Comparison of ENCODE assay signal across 20 mouse cellular contexts in genomic region chr3:54980312-54980711, GRCm38 (mm10).
A peak's percentile ranks its signal among the peaks of the same experiment; 100 is the strongest.
DNase-seq lines count a peak whose midpoint lies in the region; ATAC-seq and TF ChIP-seq lines count a peak whose summit lies in the region.
"Had no signal": no experiment of that assay in that cellular context is flagged by ENCODE, and none has a peak within 500 bp of the region (broad histone marks: within the 10 kb centered on the region; RNA-seq: fewer than 3 reads in every experiment).

No protein-coding gene starts in this region.

- H3K9ac ChIP-seq in forebrain, embryonic 13.5 days, result no peak overlapping the region
- no peak overlapping the region for H3K9ac ChIP-seq in forebrain, embryonic 12.5 days
- no peak overlapping the region for H3K9ac ChIP-seq in hindbrain, postnatal 0 days (replicated peaks; ENCODE audit: low read length)
- no peak overlapping the region for H3K9ac ChIP-seq in neural tube, embryonic 14.5 days (replicated peaks; ENCODE audit: low read depth, low read length)
- no peak overlapping the region for H3K9ac ChIP-seq in neural tube, embryonic 15.5 days (replicated peaks)
- H3K9ac ChIP-seq: neural tube, embryonic 13.5 days had no signal

- WGBS in forebrain, embryonic 13.5 days, result 33% methylated on average over 2 of the region's 2 CpGs
- WGBS in forebrain, embryonic 12.5 days, result 65% methylated on average over 2 of the region's 2 CpGs
- 42% methylated on average over 2 of the region's 2 CpGs for WGBS in hindbrain, postnatal 0 days
- WGBS in hindbrain, embryonic 10.5 days, result 58% methylated on average over 2 of the region's 2 CpGs
- WGBS in neural tube, embryonic 14.5 days, result 49% methylated on average over 2 of the region's 2 CpGs
- 55% methylated on average over 2 of the region's 2 CpGs for WGBS in neural tube, embryonic 15.5 days

- no peaks in the 10 kb centered on the region for H3K36me3 ChIP-seq in forebrain, embryonic 13.5 days (ENCODE audit: poor library complexity, severe bottlenecking)
- no peaks in the 10 kb centered on the region for H3K36me3 ChIP-seq in forebrain, embryonic 12.5 days (replicated peaks)
- H3K36me3 ChIP-seq in hindbrain, postnatal 0 days (ENCODE audit: insufficient read depth, low read length), result no peaks in the 10 kb centered on the region
- H3K36me3 ChIP-seq in hindbrain, embryonic 10.5 days, result no peaks in the 10 kb centered on the region
- H3K36me3 ChIP-seq in neural tube, embryonic 14.5 days (ENCODE audit: control insufficient read depth, insufficient read depth, low read length), result no peaks in the 10 kb centered on the region
- no peaks in the 10 kb centered on the region for H3K36me3 ChIP-seq in neural tube, embryonic 15.5 days
- H3K36me3 ChIP-seq: heart, embryonic 10.5 days; neural tube, embryonic 13.5 days had no signal

- DNase-seq in hindbrain, postnatal 0 days (ENCODE audit: low spot score), result peak; percentile 53
- DNase-seq in hindbrain, embryonic 10.5 days (ENCODE audit: low spot score), result no peak
- no peak for DNase-seq in neural tube, embryonic 10.5 days (ENCODE audit: extremely low spot score, low spot score)
- DNase-seq: adrenal gland, postnatal 36 days; cerebellum, postnatal 25 days; embryo, embryonic 11 days; kidney, adult 18-20 months; lung, adult 18-20 months had no signal

- no peak overlapping the region for H3K27ac ChIP-seq in forebrain, embryonic 13.5 days
- H3K27ac ChIP-seq in forebrain, embryonic 12.5 days, result no peak overlapping the region
- H3K27ac ChIP-seq in hindbrain, postnatal 0 days, result no peak overlapping the region
- H3K27ac ChIP-seq in hindbrain, embryonic 10.5 days, result no peak overlapping the region
- no peak overlapping the region for H3K27ac ChIP-seq in neural tube, embryonic 14.5 days (ENCODE audit: low read depth, low read length)
- 0 out of 2 replicates have a peak overlapping the region, but pooled peaks have one; percentile 3 for H3K27ac ChIP-seq in neural tube, embryonic 15.5 days (replicated peaks)
- H3K27ac ChIP-seq: heart, embryonic 10.5 days; kidney, postnatal 0 days; left cerebral cortex, adult 2 months; neural tube, embryonic 13.5 days; stomach, postnatal 0 days had no signal

- peak; percentile 79 for ATAC-seq in forebrain, embryonic 13.5 days
- ATAC-seq in forebrain, embryonic 12.5 days (ENCODE audit: low FRiP score), result no peak
- ATAC-seq in hindbrain, postnatal 0 days, result peak; percentile 72; the same call in 1 of the 2 replicates
- ATAC-seq in neural tube, embryonic 14.5 days (ENCODE audit: low read depth), result peak; percentile 46; the same call in 1 of the 2 replicates
- peak; percentile 69 for ATAC-seq in neural tube, embryonic 15.5 days (ENCODE audit: low FRiP score)

- H3K4me3 ChIP-seq in forebrain, embryonic 13.5 days, result no peak overlapping the region
- no peak overlapping the region for H3K4me3 ChIP-seq in forebrain, embryonic 12.5 days (replicated peaks)
- no peak overlapping the region for H3K4me3 ChIP-seq in hindbrain, postnatal 0 days (ENCODE audit: low read length)
- no peak overlapping the region for H3K4me3 ChIP-seq in hindbrain, embryonic 10.5 days
- no peak overlapping the region for H3K4me3 ChIP-seq in neural tube, embryonic 14.5 days (ENCODE audit: low read depth, low read length)
- H3K4me3 ChIP-seq in neural tube, embryonic 15.5 days (replicated peaks), result no peak overlapping the region
- H3K4me3 ChIP-seq: heart, embryonic 10.5 days; left cerebral cortex, adult 2 months; megakaryocyte, embryonic 14.5 days; neural tube, embryonic 13.5 days had no signal

- H3K4me1 ChIP-seq in forebrain, embryonic 13.5 days, result peaks cover 6% of the 10 kb centered on the region
- peaks cover 4% of the 10 kb centered on the region; the same call in 1 of the 2 replicates for H3K4me1 ChIP-seq in forebrain, embryonic 12.5 days
- H3K4me1 ChIP-seq in hindbrain, postnatal 0 days (ENCODE audit: insufficient read depth, low read length), result no peaks in the 10 kb centered on the region
- H3K4me1 ChIP-seq in hindbrain, embryonic 10.5 days (replicated peaks), result no peaks in the 10 kb centered on the region
- no peaks in the 10 kb centered on the region for H3K4me1 ChIP-seq in neural tube, embryonic 14.5 days (ENCODE audit: control insufficient read depth, insufficient read depth, low read length)
- no peaks in the 10 kb centered on the region for H3K4me1 ChIP-seq in neural tube, embryonic 15.5 days
- H3K4me1 ChIP-seq: heart, embryonic 10.5 days; megakaryocyte, embryonic 14.5 days; neural tube, embryonic 13.5 days had no signal

- no peak overlapping the region for H3K4me2 ChIP-seq in forebrain, embryonic 13.5 days
- no peak overlapping the region for H3K4me2 ChIP-seq in forebrain, embryonic 12.5 days
- H3K4me2 ChIP-seq in hindbrain, postnatal 0 days (ENCODE audit: low read depth, low read length), result no peak overlapping the region
- no peak overlapping the region for H3K4me2 ChIP-seq in neural tube, embryonic 14.5 days (ENCODE audit: low read depth, low read length)
- no peak overlapping the region for H3K4me2 ChIP-seq in neural tube, embryonic 15.5 days
- H3K4me2 ChIP-seq: liver, embryonic 11.5 days; neural tube, embryonic 13.5 days had no signal

- H3K9me3 ChIP-seq in forebrain, embryonic 13.5 days (replicated peaks), result no peaks in the 10 kb centered on the region
- H3K9me3 ChIP-seq in forebrain, embryonic 12.5 days, result 0 out of 2 replicates have a peak, but pooled peaks cover 3% of the 10 kb centered on the region
- no peaks in the 10 kb centered on the region for H3K9me3 ChIP-seq in hindbrain, postnatal 0 days (ENCODE audit: low read length)
- no peaks in the 10 kb centered on the region for H3K9me3 ChIP-seq in hindbrain, embryonic 10.5 days
- H3K9me3 ChIP-seq in neural tube, embryonic 14.5 days (ENCODE audit: control insufficient read depth, low read length), result no peaks in the 10 kb centered on the region
- H3K9me3 ChIP-seq in neural tube, embryonic 15.5 days (replicated peaks), result no peaks in the 10 kb centered on the region
- H3K9me3 ChIP-seq: heart, embryonic 10.5 days; neural tube, embryonic 13.5 days had no signal

- TF ChIP-seq CTCF in hindbrain, postnatal 0 days (IDR thresholded peaks at IDR 0.05; ENCODE audit: low read depth), result no peak

- H3K27me3 ChIP-seq in forebrain, embryonic 13.5 days, result no peaks in the 10 kb centered on the region
- H3K27me3 ChIP-seq in forebrain, embryonic 12.5 days, result no peaks in the 10 kb centered on the region
- no peaks in the 10 kb centered on the region for H3K27me3 ChIP-seq in hindbrain, postnatal 0 days (ENCODE audit: insufficient read depth, low read length)
- H3K27me3 ChIP-seq in hindbrain, embryonic 10.5 days (ENCODE audit: insufficient read depth, poor library complexity, severe bottlenecking), result no peaks in the 10 kb centered on the region
- no peaks in the 10 kb centered on the region for H3K27me3 ChIP-seq in neural tube, embryonic 14.5 days (ENCODE audit: control insufficient read depth, insufficient read depth, low read length)
- no peaks in the 10 kb centered on the region for H3K27me3 ChIP-seq in neural tube, embryonic 15.5 days (replicated peaks)
- H3K27me3 ChIP-seq: CH12.LX; megakaryocyte, embryonic 14.5 days; neural tube, embryonic 13.5 days had no signal
